Mouse (Mus musculus): ENCODE measurements around the gene Etl4. TPM values are rescaled to one million over a fixed set of nuclear protein-coding genes. Genes with fewer than 3 reads are reported as not detected.

Gene Etl4
- total and polyA plus RNA-seq, 2 experiments = 3.5 to 5.5 TPM

DNA sequence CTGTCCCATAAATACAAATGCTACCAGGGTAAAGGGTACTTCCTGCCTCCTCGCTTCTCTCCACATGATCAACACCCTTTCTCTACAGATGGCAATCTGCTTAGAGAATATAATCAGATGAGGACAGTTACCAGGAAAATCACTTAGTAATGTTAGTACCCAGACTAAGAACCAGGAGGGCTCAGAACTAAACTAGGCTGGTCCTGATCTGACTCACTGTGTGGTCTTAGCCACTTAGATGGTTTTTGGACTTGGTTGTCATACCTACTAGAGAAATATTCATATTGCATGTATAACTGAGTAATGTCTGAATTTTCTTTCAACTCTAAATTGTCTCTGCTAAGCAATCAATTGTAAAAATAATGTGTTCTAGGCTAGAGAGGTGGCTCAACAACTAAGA is 662.4 kb downstream of the Etl4 start:
- Histone ChIP-seq H3K9ac (ENCODE audit: low read depth, low read length) (no peak overlapping the region), H3K4me1 (ENCODE audit: control insufficient read depth, insufficient read depth, low read length) (no peaks in the 10 kb centered on the region), H3K79me2 (ENCODE audit: control insufficient read depth, insufficient read depth, low read length) (no peaks in the 10 kb centered on the region), H3K36me3 (ENCODE audit: control insufficient read depth, insufficient read depth, low read length) (no peaks in the 10 kb centered on the region), H3K27me3 (ENCODE audit: control insufficient read depth, insufficient read depth, low read length) (no peaks in the 10 kb centered on the region), H3K4me3 (ENCODE audit: insufficient read depth, low read depth, low read length) (no peak overlapping the region), H3K27ac (replicated peaks; ENCODE audit: insufficient read depth, low read depth, low read length) (no peak overlapping the region)
- TF ChIP-seq CTCF (IDR thresholded peaks at IDR 0.05; ENCODE audit: low read depth, low read length) (no peak), POLR2A (IDR thresholded peaks at IDR 0.05; ENCODE audit: extremely low read depth, insufficient read depth, low read length) (no peak)
- DNase-seq (ENCODE audit: extremely low read depth, low read depth, low spot score) = no peak
- WGBS = 96% methylated on average over 1 of the region's 1 CpGs

DNA sequence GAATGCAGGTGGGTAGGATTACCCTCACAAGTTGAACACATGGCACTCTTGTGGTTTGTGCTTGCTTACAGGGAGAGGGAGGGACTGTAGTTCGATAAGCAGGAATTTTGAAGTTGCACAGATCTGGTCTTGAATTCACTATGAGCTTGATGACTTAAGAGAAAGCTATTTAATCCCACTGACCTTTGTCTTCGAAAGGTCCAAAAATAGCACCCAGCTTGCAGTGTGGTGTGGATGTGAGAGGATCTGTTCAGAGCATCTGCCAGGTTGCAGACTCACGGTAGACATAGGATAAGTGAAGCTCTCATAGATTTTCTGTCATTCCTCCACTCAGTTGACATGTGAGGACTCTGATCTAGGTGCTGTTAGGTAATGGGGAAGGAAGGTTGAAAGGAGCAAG is 670.8 kb downstream of the Etl4 start:
- peak; percentile 12 for DNase-seq (ENCODE audit: extremely low read depth, low read depth, low spot score)
- no peaks in the 10 kb centered on the region for H3K36me3 ChIP-seq (ENCODE audit: control insufficient read depth, insufficient read depth, low read length)
- TF ChIP-seq CTCF (IDR thresholded peaks at IDR 0.05; ENCODE audit: low read depth, low read length) (no peak), POLR2A (IDR thresholded peaks at IDR 0.05; ENCODE audit: extremely low read depth, insufficient read depth, low read length) (no peak)
- no peaks in the 10 kb centered on the region for H3K27me3 ChIP-seq (ENCODE audit: control insufficient read depth, insufficient read depth, low read length)
- no peak overlapping the region for H3K27ac ChIP-seq (replicated peaks; ENCODE audit: insufficient read depth, low read depth, low read length)
- H3K79me2 ChIP-seq (ENCODE audit: control insufficient read depth, insufficient read depth, low read length) = no peaks in the 10 kb centered on the region
- WGBS = 50% methylated on average over 3 of the region's 3 CpGs
- no peak overlapping the region for H3K9ac ChIP-seq (ENCODE audit: low read depth, low read length)
- no peaks in the 10 kb centered on the region; the same call in 1 of the 2 replicates for H3K4me1 ChIP-seq (ENCODE audit: control insufficient read depth, insufficient read depth, low read length)
- H3K4me3 ChIP-seq (ENCODE audit: insufficient read depth, low read depth, low read length) = no peak overlapping the region

DNA sequence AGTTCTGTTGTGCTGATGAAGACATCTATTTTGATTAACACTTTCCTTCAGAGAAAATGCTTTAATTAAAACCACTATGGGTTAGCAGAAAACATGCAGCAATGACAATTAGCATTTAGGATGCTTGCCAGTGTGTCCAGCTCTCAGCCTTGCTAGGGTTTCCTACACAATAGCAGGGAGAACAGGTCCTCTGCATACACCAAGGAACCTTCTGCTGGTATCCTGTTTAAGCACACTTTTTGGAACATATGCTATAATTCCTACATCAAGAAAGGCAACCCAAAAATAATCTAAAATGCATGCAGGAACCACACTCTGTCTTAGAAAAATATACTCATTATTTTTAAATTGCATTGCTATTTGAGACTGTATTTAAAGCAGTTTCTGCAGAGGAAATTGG is 673.5 kb downstream of the Etl4 start:
- Histone ChIP-seq H3K4me1 (ENCODE audit: control insufficient read depth, insufficient read depth, low read length) (no peaks in the 10 kb centered on the region; the same call in 1 of the 2 replicates), H3K4me3 (ENCODE audit: insufficient read depth, low read depth, low read length) (no peak overlapping the region), H3K36me3 (ENCODE audit: control insufficient read depth, insufficient read depth, low read length) (no peaks in the 10 kb centered on the region), H3K79me2 (ENCODE audit: control insufficient read depth, insufficient read depth, low read length) (no peaks in the 10 kb centered on the region), H3K27ac (replicated peaks; ENCODE audit: insufficient read depth, low read depth, low read length) (no peak overlapping the region), H3K27me3 (ENCODE audit: control insufficient read depth, insufficient read depth, low read length) (no peaks in the 10 kb centered on the region), H3K9ac (ENCODE audit: low read depth, low read length) (no peak overlapping the region)
- no peak for DNase-seq (ENCODE audit: extremely low read depth, low read depth, low spot score)
- no peak for TF ChIP-seq POLR2A (IDR thresholded peaks at IDR 0.05; ENCODE audit: extremely low read depth, insufficient read depth, low read length)

DNA sequence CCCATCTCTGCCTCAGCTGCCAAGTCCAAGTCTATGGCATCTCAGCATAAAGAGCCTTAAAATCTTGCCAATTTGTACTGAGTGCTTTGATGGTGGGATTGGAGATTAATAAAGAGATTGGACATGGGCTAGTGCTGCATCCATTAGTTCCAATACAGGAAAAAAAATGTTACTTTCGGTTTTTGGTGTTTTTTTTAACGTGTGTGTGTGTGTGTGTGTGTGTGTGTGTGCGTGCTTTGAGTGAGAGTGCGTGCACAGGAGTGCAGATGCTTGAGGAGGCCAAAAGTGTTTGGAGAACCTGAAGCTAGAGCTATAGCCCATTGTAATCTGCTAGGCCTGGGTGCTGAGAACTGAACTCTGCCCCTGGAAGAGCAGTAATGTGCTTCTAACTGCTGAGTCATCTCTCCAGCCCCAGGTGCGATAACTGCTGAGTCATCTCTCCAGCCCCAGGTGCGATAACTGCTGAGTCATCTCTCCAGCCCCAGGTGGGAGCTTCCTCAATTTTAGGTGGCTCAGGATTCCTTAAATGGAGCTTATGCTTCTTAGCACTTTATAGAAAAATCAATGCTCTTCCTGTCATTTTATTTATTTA is 674.1 kb downstream of the Etl4 start:
- Histone ChIP-seq H3K79me2 (ENCODE audit: control insufficient read depth, insufficient read depth, low read length) (no peaks in the 10 kb centered on the region), H3K27me3 (ENCODE audit: control insufficient read depth, insufficient read depth, low read length) (no peaks in the 10 kb centered on the region), H3K9ac (ENCODE audit: low read depth, low read length) (no peak overlapping the region), H3K4me1 (ENCODE audit: control insufficient read depth, insufficient read depth, low read length) (no peaks in the 10 kb centered on the region; the same call in 1 of the 2 replicates), H3K4me3 (ENCODE audit: insufficient read depth, low read depth, low read length) (no peak overlapping the region), H3K36me3 (ENCODE audit: control insufficient read depth, insufficient read depth, low read length) (no peaks in the 10 kb centered on the region), H3K27ac (replicated peaks; ENCODE audit: insufficient read depth, low read depth, low read length) (no peak overlapping the region)
- peak; percentile 36 for DNase-seq (ENCODE audit: extremely low read depth, low read depth, low spot score)
- TF ChIP-seq CTCF (IDR thresholded peaks at IDR 0.05; ENCODE audit: low read depth, low read length) (no peak), POLR2A (IDR thresholded peaks at IDR 0.05; ENCODE audit: extremely low read depth, insufficient read depth, low read length) (no peak)
- WGBS = 84% methylated on average over 6 of the region's 6 CpGs

DNA sequence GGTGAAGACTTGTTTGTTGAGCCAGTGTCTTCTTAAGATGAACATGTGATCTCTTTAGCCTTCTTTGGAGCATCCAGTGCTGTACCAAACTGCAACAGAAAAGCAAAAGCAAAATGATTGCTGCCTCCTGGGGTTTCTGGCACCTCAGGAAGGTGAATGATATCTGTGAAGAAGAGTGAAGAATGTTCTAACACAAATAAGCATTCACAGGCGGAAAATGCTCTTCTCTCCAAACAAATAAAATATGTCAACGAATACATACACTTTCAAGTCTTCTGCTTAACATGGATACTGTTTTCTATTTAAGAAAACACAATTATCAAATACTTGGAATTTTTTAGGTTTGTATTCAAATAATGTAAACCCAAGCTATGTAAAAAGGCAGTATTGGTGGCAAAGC is 678.3 kb downstream of the Etl4 start:
- no peaks in the 10 kb centered on the region for H3K79me2 ChIP-seq (ENCODE audit: control insufficient read depth, insufficient read depth, low read length)
- no peak for DNase-seq (ENCODE audit: extremely low read depth, low read depth, low spot score)

DNA sequence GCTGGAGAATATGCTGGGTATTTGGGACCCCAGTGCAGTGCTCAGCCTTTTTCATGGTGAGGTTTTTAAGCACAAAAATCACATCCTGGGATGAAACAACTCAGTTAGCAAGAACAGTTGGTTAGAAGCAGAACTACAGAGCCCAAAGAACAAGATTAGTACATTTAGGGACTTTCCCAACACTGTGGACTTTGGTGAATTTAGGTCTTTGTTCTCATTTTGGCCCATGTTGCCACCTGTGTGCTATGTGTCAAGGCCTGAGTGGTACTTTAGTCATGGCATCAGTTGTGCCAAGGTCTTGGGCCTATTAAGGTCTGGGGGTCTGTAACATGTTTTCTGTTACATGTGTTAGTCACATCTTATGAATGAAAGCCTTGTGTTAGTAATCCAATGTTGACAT is 679.1 kb downstream of the Etl4 start:
- Histone ChIP-seq H3K9ac (ENCODE audit: low read depth, low read length) (no peak overlapping the region), H3K79me2 (ENCODE audit: control insufficient read depth, insufficient read depth, low read length) (no peaks in the 10 kb centered on the region), H3K36me3 (ENCODE audit: control insufficient read depth, insufficient read depth, low read length) (no peaks in the 10 kb centered on the region), H3K27me3 (ENCODE audit: control insufficient read depth, insufficient read depth, low read length) (no peaks in the 10 kb centered on the region), H3K4me3 (ENCODE audit: insufficient read depth, low read depth, low read length) (no peak overlapping the region), H3K4me1 (ENCODE audit: control insufficient read depth, insufficient read depth, low read length) (no peaks in the 10 kb centered on the region), H3K27ac (replicated peaks; ENCODE audit: insufficient read depth, low read depth, low read length) (no peak overlapping the region)
- no peak for TF ChIP-seq CTCF (IDR thresholded peaks at IDR 0.05; ENCODE audit: low read depth, low read length)
- DNase-seq (ENCODE audit: extremely low read depth, low read depth, low spot score) = no peak

More for the DNA sequence above, 678.3 kb downstream of the Etl4 start:
- 91% methylated on average over 2 of the region's 2 CpGs for WGBS
- H3K4me1 ChIP-seq (ENCODE audit: control insufficient read depth, insufficient read depth, low read length) = no peaks in the 10 kb centered on the region
- H3K36me3 ChIP-seq (ENCODE audit: control insufficient read depth, insufficient read depth, low read length) = no peaks in the 10 kb centered on the region
- no peak overlapping the region for H3K4me3 ChIP-seq (ENCODE audit: insufficient read depth, low read depth, low read length)
- H3K27me3 ChIP-seq (ENCODE audit: control insufficient read depth, insufficient read depth, low read length) = no peaks in the 10 kb centered on the region
- H3K27ac ChIP-seq (replicated peaks; ENCODE audit: insufficient read depth, low read depth, low read length) = no peak overlapping the region
- no peak overlapping the region for H3K9ac ChIP-seq (ENCODE audit: low read depth, low read length)
- no peak for TF ChIP-seq POLR2A (IDR thresholded peaks at IDR 0.05; ENCODE audit: extremely low read depth, insufficient read depth, low read length)
- no peak for TF ChIP-seq CTCF (IDR thresholded peaks at IDR 0.05; ENCODE audit: low read depth, low read length)
